Mouse (Mus musculus) E14TG2a.4 (cell line): ENCODE data around the gene Mgat5.
A peak's percentile ranks its signal among the peaks of the same experiment; 100 is the strongest.

ENCODE experiments used
- H3K27me3 ChIP-seq: 2 replicates; pipeline ENCODE4 v1.6.1; 2014; ENCODE audit warnings: low read length, control low read depth; ENCODE audit not compliant: insufficient read depth
- H3K36me3 ChIP-seq: 2 replicates; pipeline ENCODE4 v1.6.1; 2014; ENCODE audit warnings: low read length, control low read depth; ENCODE audit not compliant: insufficient read depth
- H3K4me1 ChIP-seq: replicated peaks from 2 replicates; pipeline ENCODE4 v1.6.1; 2014; ENCODE audit warnings: low read depth, low read length, control low read depth
- H3K4me3 ChIP-seq: replicated peaks from 2 replicates; pipeline ENCODE4 v1.5.1; 2014; ENCODE audit warnings: mild to moderate bottlenecking, low read length
- H3K9me3 ChIP-seq: 2 replicates; pipeline ENCODE4 v1.6.1; 2014; ENCODE audit warnings: low read length, control low read depth
- CTCF ChIP-seq: conservative IDR thresholded peaks from 2 replicates; pipeline ENCODE4 v1.5.1; 2014; ENCODE audit warnings: low read length
- NANOG ChIP-seq: IDR thresholded peaks from 2 replicates; pipeline ENCODE4 v1.6.1; 2014; ENCODE audit warnings: borderline replicate concordance, low read length, mixed read lengths
- POU5F1 ChIP-seq: IDR thresholded peaks from 2 replicates; pipeline ENCODE4 v1.6.1; 2014; ENCODE audit warnings: low read length, borderline replicate concordance

Mgat5 gene

GRCm38 (mm10) chr1:127221998-127222736, 17.4 kb downstream of the Mgat5 start:
- Histone ChIP-seq H3K27me3 (no peaks in the 10 kb centered on the region), H3K4me1 (peaks cover 18% of the 10 kb centered on the region), H3K36me3 (no peaks in the 10 kb centered on the region), H3K9me3 (peaks cover 8% of the 10 kb centered on the region), H3K4me3 (no peak overlapping the region)
- TF ChIP-seq POU5F1 (no peak), NANOG (no peak), CTCF (no peak)

GRCm38 (mm10) chr1:127225060-127225459, 20.2 kb downstream of the Mgat5 start:
- Histone ChIP-seq H3K27me3 (no peaks in the 10 kb centered on the region), H3K4me3 (no peak overlapping the region), H3K36me3 (no peaks in the 10 kb centered on the region), H3K4me1 (peaks cover 29% of the 10 kb centered on the region), H3K9me3 (peaks cover 8% of the 10 kb centered on the region)
- no peak for TF ChIP-seq CTCF
- TF ChIP-seq NANOG = no peak
- no peak for TF ChIP-seq POU5F1

GRCm38 (mm10) chr1:127229011-127229410, 24.2 kb downstream of the Mgat5 start:
- H3K36me3 ChIP-seq = no peaks in the 10 kb centered on the region
- no peaks in the 10 kb centered on the region for H3K27me3 ChIP-seq
- TF ChIP-seq NANOG (no peak), CTCF (no peak), POU5F1 (no peak)
- H3K4me1 ChIP-seq = peaks cover 40% of the 10 kb centered on the region
- H3K9me3 ChIP-seq = no peaks in the 10 kb centered on the region
- H3K4me3 ChIP-seq = no peak overlapping the region

- Histone ChIP-seq H3K4me1 (peaks cover 52% of the 10 kb centered on the region), H3K9me3 (no peaks in the 10 kb centered on the region), H3K4me3 (no peak overlapping the region), H3K36me3 (no peaks in the 10 kb centered on the region), H3K27me3 (no peaks in the 10 kb centered on the region)
- no peak for TF ChIP-seq NANOG
- no peak for TF ChIP-seq POU5F1
- TF ChIP-seq CTCF = no peak
These were observed 25.7 kb downstream of the Mgat5 start for GRCm38 (mm10) chr1:127230468-127230867.

- H3K4me1 ChIP-seq = peaks cover 54% of the 10 kb centered on the region
- H3K4me3 ChIP-seq = no peak overlapping the region
- H3K9me3 ChIP-seq = no peaks in the 10 kb centered on the region
- TF ChIP-seq POU5F1 = no peak
- no peak for TF ChIP-seq NANOG
- TF ChIP-seq CTCF = no peak
- H3K27me3 ChIP-seq = no peaks in the 10 kb centered on the region
- no peaks in the 10 kb centered on the region for H3K36me3 ChIP-seq
These were observed 28.4 kb downstream of the Mgat5 start for GRCm38 (mm10) chr1:127233191-127233651.

- TF ChIP-seq NANOG = no peak
- no peak for TF ChIP-seq POU5F1
- no peak for TF ChIP-seq CTCF
- Histone ChIP-seq H3K4me3 (no peak overlapping the region), H3K9me3 (no peaks in the 10 kb centered on the region), H3K4me1 (peaks cover 59% of the 10 kb centered on the region), H3K36me3 (no peaks in the 10 kb centered on the region), H3K27me3 (no peaks in the 10 kb centered on the region)
These were observed 30.3 kb downstream of the Mgat5 start for GRCm38 (mm10) chr1:127235157-127235556.

GRCm38 (mm10) chr1:127236396-127236795, 31.6 kb downstream of the Mgat5 start:
- no peaks in the 10 kb centered on the region for H3K36me3 ChIP-seq
- H3K9me3 ChIP-seq = no peaks in the 10 kb centered on the region
- no peaks in the 10 kb centered on the region for H3K27me3 ChIP-seq
- peaks cover 63% of the 10 kb centered on the region for H3K4me1 ChIP-seq
- TF ChIP-seq NANOG = no peak
- no peak overlapping the region for H3K4me3 ChIP-seq

GRCm38 (mm10) chr1:127238871-127239314, 34.1 kb downstream of the Mgat5 start:
- no peaks in the 10 kb centered on the region for H3K9me3 ChIP-seq
- H3K4me3 ChIP-seq = no peak overlapping the region
- no peaks in the 10 kb centered on the region for H3K36me3 ChIP-seq
- no peaks in the 10 kb centered on the region for H3K27me3 ChIP-seq
- H3K4me1 ChIP-seq = peaks cover 83% of the 10 kb centered on the region
- TF ChIP-seq NANOG (peak; percentile 66; the same call in 1 of the 2 replicates), CTCF (peak; percentile 59), POU5F1 (0 out of 2 replicates have a peak, but pooled peaks have one; percentile 9)

GRCm38 (mm10) chr1:127239914-127240313, 35.1 kb downstream of the Mgat5 start:
- no peaks in the 10 kb centered on the region for H3K36me3 ChIP-seq
- H3K4me1 ChIP-seq = peaks cover 86% of the 10 kb centered on the region
- no peaks in the 10 kb centered on the region for H3K9me3 ChIP-seq
- no peaks in the 10 kb centered on the region for H3K27me3 ChIP-seq
- TF ChIP-seq NANOG (no peak), POU5F1 (no peak), CTCF (no peak)
- H3K4me3 ChIP-seq = no peak overlapping the region
